Mouse (Mus musculus): ENCODE measurements around the gene Amigo1.

Amigo1 gene

GRCm38 (mm10) chr3:108174672-108175531 is 11.2 kb upstream of the Amigo1 start:
- in situ Hi-C loops (cut with MboI; ENCODE audit: low pct_unique_long_range_greater_than_20kb in 1 of 2, low sequenced_read_pairs in 2 of 2, unreplicated experiment in 1 of 2): no loop called here

GRCm38 (mm10) chr3:108178756-108179715 is 7.1 kb upstream of the Amigo1 start:
- in situ Hi-C loops (cut with MboI; ENCODE audit: low pct_unique_long_range_greater_than_20kb in 1 of 2, low sequenced_read_pairs in 2 of 2, unreplicated experiment in 1 of 2): no loop called here

DNA sequence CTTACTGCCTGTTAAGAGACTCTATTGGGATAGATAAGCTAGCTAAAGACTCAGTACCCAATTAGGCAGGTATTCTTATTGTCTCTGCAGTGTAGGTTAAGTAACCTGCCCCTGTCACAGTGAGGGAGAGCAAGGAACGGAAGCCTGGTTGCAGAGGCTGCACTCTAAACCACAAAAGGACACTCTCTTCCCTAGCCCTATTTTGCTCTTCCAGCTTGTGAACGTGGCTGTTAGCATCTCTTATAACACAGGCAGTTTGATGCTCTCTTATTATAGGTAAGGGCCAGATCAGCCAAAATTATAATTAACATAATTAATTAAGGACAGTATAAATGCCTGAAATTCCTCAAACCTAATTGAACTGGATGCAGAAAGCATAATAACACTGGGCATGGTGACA is 5.6 kb upstream of the Amigo1 start:
- in situ Hi-C loops (cut with MboI; ENCODE audit: low pct_unique_long_range_greater_than_20kb in 1 of 2, low sequenced_read_pairs in 2 of 2, unreplicated experiment in 1 of 2): no loop called here

- in situ Hi-C loops (cut with MboI; ENCODE audit: low pct_unique_long_range_greater_than_20kb in 1 of 2, low sequenced_read_pairs in 2 of 2, unreplicated experiment in 1 of 2): no loop called here
Measured at GRCm38 (mm10) chr3:108184742-108185141, 1.4 kb upstream of the Amigo1 start.

- in situ Hi-C loops (cut with MboI; ENCODE audit: low pct_unique_long_range_greater_than_20kb in 1 of 2, low sequenced_read_pairs in 2 of 2, unreplicated experiment in 1 of 2): no loop called here
Measured at GRCm38 (mm10) chr3:108185460-108186097, 556 bp upstream of the Amigo1 start.

DNA sequence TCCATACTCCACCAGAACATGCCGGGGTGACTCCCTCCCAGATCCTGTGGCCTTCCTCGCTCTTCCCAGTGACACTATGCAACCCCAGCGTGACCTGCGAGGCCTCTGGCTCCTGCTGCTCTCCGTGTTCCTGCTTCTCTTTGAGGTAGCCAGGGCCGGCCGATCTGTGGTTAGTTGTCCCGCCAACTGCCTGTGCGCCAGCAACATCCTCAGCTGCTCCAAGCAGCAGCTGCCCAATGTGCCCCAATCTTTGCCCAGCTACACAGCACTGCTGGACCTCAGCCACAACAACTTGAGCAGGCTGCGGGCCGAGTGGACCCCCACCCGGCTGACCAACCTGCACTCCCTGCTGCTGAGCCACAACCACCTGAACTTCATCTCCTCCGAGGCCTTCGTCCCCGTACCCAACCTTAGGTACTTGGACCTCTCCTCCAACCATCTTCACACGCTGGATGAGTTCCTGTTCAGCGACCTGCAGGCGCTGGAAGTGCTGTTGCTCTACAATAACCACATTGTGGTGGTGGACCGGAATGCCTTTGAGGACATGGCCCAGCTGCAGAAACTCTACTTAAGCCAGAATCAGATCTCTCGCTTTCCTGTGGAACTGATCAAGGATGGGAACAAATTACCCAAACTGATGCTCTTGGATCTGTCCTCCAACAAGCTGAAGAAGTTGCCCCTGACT is 1.1 kb downstream of the Amigo1 start:
- in situ Hi-C loops (cut with MboI; ENCODE audit: low pct_unique_long_range_greater_than_20kb in 1 of 2, low sequenced_read_pairs in 2 of 2, unreplicated experiment in 1 of 2): no loop called here

GRCm38 (mm10) chr3:108188716-108189490 is 2.8 kb downstream of the Amigo1 start:
- in situ Hi-C loops (cut with MboI; ENCODE audit: low pct_unique_long_range_greater_than_20kb in 1 of 2, low sequenced_read_pairs in 2 of 2, unreplicated experiment in 1 of 2): no loop called here

GRCm38 (mm10) chr3:108189897-108190296 is 3.8 kb downstream of the Amigo1 start:
- in situ Hi-C loops (cut with MboI; ENCODE audit: low pct_unique_long_range_greater_than_20kb in 1 of 2, low sequenced_read_pairs in 2 of 2, unreplicated experiment in 1 of 2): no loop called here

GRCm38 (mm10) chr3:108193686-108194085 is 7.6 kb downstream of the Amigo1 start:
- in situ Hi-C loops (cut with MboI; ENCODE audit: low pct_unique_long_range_greater_than_20kb in 1 of 2, low sequenced_read_pairs in 2 of 2, unreplicated experiment in 1 of 2): no loop called here

DNA sequence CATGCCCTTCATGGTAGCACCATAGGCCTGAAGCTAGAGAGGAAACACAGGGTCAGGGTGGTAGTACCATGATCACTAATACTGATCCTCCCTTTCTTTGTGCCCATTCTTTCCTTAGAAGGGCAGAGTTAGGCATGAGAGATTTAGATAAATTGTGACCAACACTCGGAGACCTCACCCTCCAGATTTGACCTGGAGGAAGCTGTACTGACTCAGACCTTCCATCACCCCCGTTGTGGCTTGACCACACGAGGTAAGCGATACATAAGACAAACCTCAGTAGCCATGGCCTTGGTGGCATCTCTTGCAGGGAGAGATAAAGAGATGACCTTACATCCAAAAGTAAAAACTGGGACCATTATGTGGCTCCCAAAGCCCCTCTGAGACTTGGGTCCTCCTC is 9.2 kb downstream of the Amigo1 start:
- in situ Hi-C loops (cut with MboI; ENCODE audit: low pct_unique_long_range_greater_than_20kb in 1 of 2, low sequenced_read_pairs in 2 of 2, unreplicated experiment in 1 of 2): no loop called here

GRCm38 (mm10) chr3:108195941-108196590 is 9.9 kb downstream of the Amigo1 start:
- in situ Hi-C loops (cut with MboI; ENCODE audit: low pct_unique_long_range_greater_than_20kb in 1 of 2, low sequenced_read_pairs in 2 of 2, unreplicated experiment in 1 of 2): no loop called here

GRCm38 (mm10) chr3:108197066-108197497 is 10.9 kb downstream of the Amigo1 start:
- in situ Hi-C loops (cut with MboI; ENCODE audit: low pct_unique_long_range_greater_than_20kb in 1 of 2, low sequenced_read_pairs in 2 of 2, unreplicated experiment in 1 of 2): no loop called here

- in situ Hi-C loops (cut with MboI; ENCODE audit: low pct_unique_long_range_greater_than_20kb in 1 of 2, low sequenced_read_pairs in 2 of 2, unreplicated experiment in 1 of 2): no loop called here
Measured at GRCm38 (mm10) chr3:108199231-108199630, 13.1 kb downstream of the Amigo1 start.

DNA sequence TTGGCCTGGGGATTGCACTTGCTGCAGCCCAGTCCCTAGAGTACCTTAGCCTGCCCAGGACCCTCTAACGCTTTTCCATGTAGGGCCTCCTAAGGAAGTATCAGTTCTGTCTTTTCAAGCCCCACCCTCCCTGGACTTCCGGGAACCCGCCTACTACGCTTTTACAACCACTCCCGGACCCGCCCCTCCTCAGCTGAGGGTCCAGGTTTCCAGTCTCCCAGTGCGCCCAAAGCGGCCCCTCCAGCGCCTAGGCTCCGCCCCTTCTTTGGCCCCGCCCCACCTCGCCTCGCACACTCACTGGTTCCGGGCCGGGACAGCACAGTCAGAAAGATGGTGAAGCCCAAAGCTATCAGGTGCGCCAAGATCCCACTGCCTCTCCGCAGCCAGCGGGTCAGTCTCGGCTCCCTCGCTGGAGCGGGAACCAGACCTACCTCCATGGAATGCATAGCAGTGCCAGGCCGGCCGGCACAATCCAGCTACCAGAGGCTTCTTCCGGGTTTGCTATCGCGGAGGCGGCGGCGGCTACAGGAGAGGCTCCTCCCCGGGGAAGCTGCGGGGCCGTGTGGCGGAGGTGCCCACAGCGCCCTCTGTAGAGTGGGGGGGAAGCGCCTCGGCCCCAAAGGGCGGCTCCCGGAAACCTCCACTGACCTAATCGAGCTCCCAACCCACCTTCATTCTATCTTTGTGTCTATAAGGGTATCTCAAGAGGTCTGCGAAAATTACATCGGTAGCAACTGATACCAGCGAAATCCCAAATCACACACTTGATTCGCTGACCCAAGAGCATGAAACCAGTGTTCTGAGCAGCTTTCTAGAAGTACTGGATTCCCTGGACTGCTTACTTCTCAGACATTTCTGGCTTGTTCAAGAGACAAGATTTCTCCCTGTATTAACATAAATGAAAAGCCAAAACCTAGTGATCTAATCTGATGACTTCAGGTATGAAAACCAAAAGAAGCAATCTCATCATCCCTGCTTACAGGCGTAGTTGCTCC is 14.5 kb downstream of the Amigo1 start, which contains the start of gene Cyb561d1:
Gene Cyb561d1, minus strand, starts transcription at position 884 of the 995 bp plus-strand sequence.
- in situ Hi-C loops (cut with MboI; ENCODE audit: low pct_unique_long_range_greater_than_20kb in 1 of 2, low sequenced_read_pairs in 2 of 2, unreplicated experiment in 1 of 2): no loop called here

DNA sequence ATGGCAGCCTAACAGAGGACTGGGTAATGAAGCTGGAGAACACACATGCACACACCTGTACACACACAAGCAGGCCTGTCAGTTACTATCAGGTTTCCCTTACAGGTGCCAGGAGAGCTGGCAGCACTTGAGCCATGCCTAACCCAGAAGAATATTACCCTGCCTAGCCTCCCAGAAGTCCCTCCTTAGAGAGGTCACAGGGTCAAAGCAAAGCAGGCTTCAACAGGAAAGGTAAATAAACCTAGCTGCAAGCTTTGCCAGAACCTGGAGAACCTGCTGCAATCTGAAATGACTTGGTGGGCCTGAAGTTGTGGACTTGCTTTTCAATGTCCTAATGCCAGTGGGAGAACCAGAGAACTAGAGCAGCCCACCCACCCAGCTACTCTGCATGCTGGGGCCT is 16.4 kb downstream of the Amigo1 start:
- in situ Hi-C loops (cut with MboI; ENCODE audit: low pct_unique_long_range_greater_than_20kb in 1 of 2, low sequenced_read_pairs in 2 of 2, unreplicated experiment in 1 of 2): no loop called here

GRCm38 (mm10) chr3:108203212-108203611 is 17.1 kb downstream of the Amigo1 start:
- in situ Hi-C loops (cut with MboI; ENCODE audit: low pct_unique_long_range_greater_than_20kb in 1 of 2, low sequenced_read_pairs in 2 of 2, unreplicated experiment in 1 of 2): no loop called here
